Mouse (Mus musculus): Measurements from ENCODE around the gene Cd47.

DNA sequence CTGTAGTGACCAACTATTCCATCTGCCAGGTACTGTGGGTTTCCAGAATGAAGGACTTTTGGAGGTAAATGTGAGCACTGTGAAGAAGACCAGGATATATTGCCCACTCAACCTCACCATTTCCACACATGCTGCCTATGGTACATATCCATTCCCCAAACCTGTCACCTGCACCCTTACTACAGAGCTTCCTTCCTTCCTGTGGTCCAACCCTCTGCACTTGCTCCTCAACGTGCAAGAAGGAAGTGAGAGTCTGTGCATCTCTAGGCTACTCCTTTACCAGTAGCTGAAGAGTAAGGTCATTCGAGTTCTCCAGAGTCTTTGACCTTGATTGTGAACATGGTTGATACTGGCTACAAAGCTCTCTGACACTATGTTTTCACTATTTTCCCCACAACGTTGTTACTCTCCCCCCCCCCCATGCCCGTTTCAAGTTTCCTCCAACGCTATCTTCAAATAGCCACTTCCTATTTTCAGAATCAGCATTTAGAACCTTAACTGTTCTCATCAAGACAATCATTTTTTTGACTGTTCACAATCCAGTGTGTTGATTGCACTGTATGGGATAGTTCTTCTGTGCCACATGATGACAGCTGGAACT, 18.7 kb upstream of the Cd47 start:
- TF ChIP-seq CTCF (IDR thresholded peaks at IDR 0.05; ENCODE audit: control insufficient read depth, insufficient read depth, insufficient replicate concordance, low read depth, low read length): no peak
- TF ChIP-seq POLR2A (IDR thresholded peaks at IDR 0.05; ENCODE audit: control insufficient read depth, low read depth, low read length): no peak

Data from testis, adult 2 months (tissue).